Mouse (Mus musculus) CH12.LX (cell line): ENCODE measurements at regions not wholly inside any gene's neighbourhood (a gene's known extent, or its start where the extent isn't known, plus 50 kb on each side); places are given as distances from the start of the nearest gene placed in this dataset.

ENCODE experiments used
- CTCF ChIP-seq, 2 experiments: IDR thresholded peaks in 1 of 2; conservative IDR thresholded peaks in 1 of 2; 2 replicates each; pipeline ENCODE4 v1.5.1; 2011 to 2012; ENCODE audit warnings: low read depth in 2 of 2, low read length in 2 of 2, improper control_type of control experiment in 1 of 2, inconsistent platforms in 1 of 2, mild to moderate bottlenecking in 1 of 2, moderate library complexity in 1 of 2
- POLR2A ChIP-seq: IDR thresholded peaks from 2 replicates; pipeline ENCODE4 v1.6.1; 2011; ENCODE audit warnings: low read depth, mild to moderate bottlenecking, improper control_type of control experiment, low read length

- TF ChIP-seq CTCF (conservative IDR thresholded peaks at IDR 0.05 in 1 of 2, IDR thresholded peaks at IDR 0.05 in 1 of 2; ENCODE audit: low read depth in 2 of 2, low read length in 2 of 2) (no peak), POLR2A (no peak)
Measured at GRCm38 (mm10) chr15:44857080-44857479, 4722.9 kb downstream of the 9330182O14Rik start.
